Mouse (Mus musculus): ENCODE measurements around the gene Fbxo36. TPM values are rescaled to one million over a fixed set of nuclear protein-coding genes. Genes with fewer than 3 reads are reported as not detected.

Fbxo36 gene
- polyA plus RNA-seq, 1 experiment from 2014 or later: 9.8 TPM

DNA sequence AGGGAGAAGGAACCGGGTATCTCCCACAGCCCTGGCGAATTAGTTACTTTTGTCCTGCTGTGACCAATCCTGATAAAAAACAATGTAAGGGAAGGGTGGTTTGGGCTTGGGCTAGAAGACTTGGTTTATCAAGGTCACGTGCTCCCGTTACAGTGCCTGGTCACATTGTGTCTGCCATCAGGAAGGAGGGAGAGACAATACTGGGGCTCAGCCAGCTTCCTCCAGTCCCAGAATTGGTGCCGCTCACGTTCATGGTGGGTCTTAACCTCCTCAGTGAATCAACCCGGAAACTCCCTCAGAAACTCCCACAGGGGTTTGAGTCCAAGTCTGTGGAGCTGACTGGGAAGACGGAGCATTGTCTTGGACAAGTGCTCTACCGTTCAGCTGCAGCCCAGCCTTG is 86.0 kb downstream of the Fbxo36 start:
- Histone ChIP-seq H3K36me3 (ENCODE audit: control insufficient read depth, insufficient read depth, low read length) (no peaks in the 10 kb centered on the region), H3K27ac (ENCODE audit: low read length) (no peak overlapping the region), H3K4me1 (ENCODE audit: control insufficient read depth, insufficient read depth, low read length) (no peaks in the 10 kb centered on the region), H3K27me3 (ENCODE audit: control insufficient read depth, insufficient read depth, low read length) (no peaks in the 10 kb centered on the region), H3K4me3 (replicated peaks; ENCODE audit: low read length) (no peak overlapping the region), H3K9ac (ENCODE audit: low read length) (no peak overlapping the region), H3K9me3 (replicated peaks; ENCODE audit: control insufficient read depth, low read length) (no peaks in the 10 kb centered on the region), H3K4me2 (ENCODE audit: low read depth, low read length) (no peak overlapping the region)
- ATAC-seq (ENCODE audit: insufficient read depth, low FRiP score): no peak
- WGBS: 67% methylated on average over 9 of the region's 9 CpGs

DNA sequence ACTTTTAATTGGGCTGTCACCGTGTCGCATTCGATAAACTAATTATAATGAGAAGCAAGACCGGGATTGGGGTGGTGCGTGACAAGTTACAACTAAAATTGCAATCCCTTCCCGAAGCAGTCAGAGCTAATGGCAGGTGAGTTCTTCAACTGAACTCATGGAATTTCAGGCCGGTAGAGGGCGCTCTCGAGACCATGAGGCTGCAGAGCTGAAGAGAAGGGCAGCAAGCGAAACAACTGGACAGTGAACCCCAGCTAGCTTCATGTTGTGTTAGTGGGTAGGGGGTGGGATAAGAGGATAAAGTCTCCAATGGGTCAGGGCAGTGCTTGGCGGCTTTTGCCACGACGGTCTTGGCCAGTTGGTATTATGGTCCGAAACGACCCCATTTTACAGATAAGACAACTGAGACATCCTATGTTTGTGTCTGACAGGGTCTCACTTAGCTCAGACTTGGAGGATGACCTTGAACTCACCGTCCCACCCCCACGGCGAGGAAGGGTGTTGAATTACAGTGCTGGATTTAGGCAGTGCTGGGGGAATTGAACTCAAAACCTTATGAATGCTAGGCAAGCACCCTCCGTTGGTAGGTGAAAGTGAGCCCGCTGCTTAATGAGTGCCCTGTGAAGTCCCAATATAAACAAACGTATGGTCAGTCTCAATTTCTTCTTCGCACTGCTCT is 94.0 kb downstream of the Fbxo36 start:
- no peaks in the 10 kb centered on the region for H3K9me3 ChIP-seq (replicated peaks; ENCODE audit: control insufficient read depth, low read length)
- no peaks in the 10 kb centered on the region for H3K36me3 ChIP-seq (ENCODE audit: control insufficient read depth, insufficient read depth, low read length)
- peaks cover 23% of the 10 kb centered on the region for H3K27me3 ChIP-seq (ENCODE audit: control insufficient read depth, insufficient read depth, low read length)
- no peak overlapping the region for H3K9ac ChIP-seq (ENCODE audit: low read length)
- H3K4me3 ChIP-seq (replicated peaks; ENCODE audit: low read length): peak overlapping the region; percentile 55
- no peak for ATAC-seq (ENCODE audit: insufficient read depth, low FRiP score)
- H3K4me1 ChIP-seq (ENCODE audit: control insufficient read depth, insufficient read depth, low read length): 0 out of 2 replicates have a peak, but pooled peaks cover 2% of the 10 kb centered on the region
- H3K27ac ChIP-seq (ENCODE audit: low read length): no peak overlapping the region
- WGBS: 10% methylated on average over 22 of the region's 22 CpGs
- peak overlapping the region; percentile 82 for H3K4me2 ChIP-seq (ENCODE audit: low read depth, low read length)

GRCm38 (mm10) chr1:84934151-84934502 is 94.5 kb downstream of the Fbxo36 start:
- Histone ChIP-seq H3K4me3 (replicated peaks; ENCODE audit: low read length) (peak overlapping the region; percentile 55), H3K9ac (ENCODE audit: low read length) (peak overlapping the region; percentile 66), H3K36me3 (ENCODE audit: control insufficient read depth, insufficient read depth, low read length) (no peaks in the 10 kb centered on the region), H3K27ac (ENCODE audit: low read length) (no peak overlapping the region), H3K4me1 (ENCODE audit: control insufficient read depth, insufficient read depth, low read length) (0 out of 2 replicates have a peak, but pooled peaks cover 2% of the 10 kb centered on the region), H3K27me3 (ENCODE audit: control insufficient read depth, insufficient read depth, low read length) (peaks cover 23% of the 10 kb centered on the region), H3K9me3 (replicated peaks; ENCODE audit: control insufficient read depth, low read length) (no peaks in the 10 kb centered on the region), H3K4me2 (ENCODE audit: low read depth, low read length) (peak overlapping the region; percentile 82)
- 1% methylated on average over 12 of the region's 12 CpGs for WGBS
- ATAC-seq (ENCODE audit: insufficient read depth, low FRiP score): no peak

GRCm38 (mm10) chr1:84934503-84935333 is 95.1 kb downstream of the Fbxo36 start, which contains the start of gene Slc16a14:
Gene Slc16a14 (minus strand): TSS chr1:84935134.
- Histone ChIP-seq H3K4me2 (ENCODE audit: low read depth, low read length) (peak within 1 kb of the TSS; percentile 82), H3K9me3 (replicated peaks; ENCODE audit: control insufficient read depth, low read length) (no peaks in the 10 kb centered on the region), H3K36me3 (ENCODE audit: control insufficient read depth, insufficient read depth, low read length) (no peaks in the 10 kb centered on the region), H3K9ac (ENCODE audit: low read length) (peak within 1 kb of the TSS; percentile 66), H3K4me3 (replicated peaks; ENCODE audit: low read length) (peak within 1 kb of the TSS; percentile 55), H3K4me1 (ENCODE audit: control insufficient read depth, insufficient read depth, low read length) (0 out of 2 replicates have a peak, but pooled peaks cover 2% of the 10 kb centered on the region), H3K27ac (ENCODE audit: low read length) (no peak within 1 kb of the TSS), H3K27me3 (ENCODE audit: control insufficient read depth, insufficient read depth, low read length) (peaks cover 23% of the 10 kb centered on the region)
- ATAC-seq (ENCODE audit: insufficient read depth, low FRiP score): peak; percentile 68
- WGBS: under 1% methylated on average over 59 of the region's 59 CpGs

GRCm38 (mm10) chr1:84935668-84936067 is 96.0 kb downstream of the Fbxo36 start:
- ATAC-seq (ENCODE audit: insufficient read depth, low FRiP score): no peak
- Histone ChIP-seq H3K27me3 (ENCODE audit: control insufficient read depth, insufficient read depth, low read length) (peaks cover 23% of the 10 kb centered on the region), H3K4me1 (ENCODE audit: control insufficient read depth, insufficient read depth, low read length) (0 out of 2 replicates have a peak, but pooled peaks cover 2% of the 10 kb centered on the region), H3K36me3 (ENCODE audit: control insufficient read depth, insufficient read depth, low read length) (no peaks in the 10 kb centered on the region), H3K27ac (ENCODE audit: low read length) (no peak overlapping the region), H3K4me2 (ENCODE audit: low read depth, low read length) (no peak overlapping the region), H3K9me3 (replicated peaks; ENCODE audit: control insufficient read depth, low read length) (no peaks in the 10 kb centered on the region), H3K4me3 (replicated peaks; ENCODE audit: low read length) (no peak overlapping the region), H3K9ac (ENCODE audit: low read length) (no peak overlapping the region)
- WGBS: 65% methylated on average over 9 of the region's 9 CpGs

- Histone ChIP-seq H3K36me3 (ENCODE audit: control insufficient read depth, insufficient read depth, low read length) (no peaks in the 10 kb centered on the region), H3K4me2 (ENCODE audit: low read depth, low read length) (no peak overlapping the region), H3K27ac (ENCODE audit: low read length) (no peak overlapping the region), H3K9me3 (replicated peaks; ENCODE audit: control insufficient read depth, low read length) (no peaks in the 10 kb centered on the region), H3K4me3 (replicated peaks; ENCODE audit: low read length) (no peak overlapping the region), H3K9ac (ENCODE audit: low read length) (no peak overlapping the region), H3K4me1 (ENCODE audit: control insufficient read depth, insufficient read depth, low read length) (0 out of 2 replicates have a peak, but pooled peaks cover 2% of the 10 kb centered on the region), H3K27me3 (ENCODE audit: control insufficient read depth, insufficient read depth, low read length) (peaks cover 23% of the 10 kb centered on the region)
- 84% methylated on average over 19 of the region's 19 CpGs for WGBS
- no peak for ATAC-seq (ENCODE audit: insufficient read depth, low FRiP score)
Measured at GRCm38 (mm10) chr1:84936716-84937510, 97.3 kb downstream of the Fbxo36 start.

DNA sequence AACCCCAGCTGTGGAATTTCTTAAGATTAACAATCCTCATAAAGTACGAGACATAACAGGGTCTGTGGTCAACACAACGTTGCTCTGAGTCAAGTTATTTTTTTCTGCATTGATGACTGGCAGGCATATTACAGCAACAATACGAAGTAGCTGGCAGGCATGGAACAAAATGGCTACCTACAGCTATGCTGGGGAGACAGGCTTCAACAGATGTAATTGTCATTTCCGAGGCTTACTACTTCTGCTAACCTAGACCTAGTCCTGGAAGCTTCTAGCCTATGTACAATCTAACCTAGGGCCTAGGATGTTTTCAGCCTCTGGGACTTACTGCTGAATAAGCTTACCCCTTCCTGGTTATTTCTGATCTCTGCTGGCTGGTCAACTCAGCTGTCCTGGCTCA is 99.8 kb downstream of the Fbxo36 start:
- Histone ChIP-seq H3K27ac (ENCODE audit: low read length) (no peak overlapping the region), H3K9ac (ENCODE audit: low read length) (no peak overlapping the region), H3K9me3 (replicated peaks; ENCODE audit: control insufficient read depth, low read length) (no peaks in the 10 kb centered on the region), H3K4me3 (replicated peaks; ENCODE audit: low read length) (no peak overlapping the region), H3K4me2 (ENCODE audit: low read depth, low read length) (no peak overlapping the region), H3K27me3 (ENCODE audit: control insufficient read depth, insufficient read depth, low read length) (peaks cover 11% of the 10 kb centered on the region; the same call in 1 of the 2 replicates), H3K36me3 (ENCODE audit: control insufficient read depth, insufficient read depth, low read length) (no peaks in the 10 kb centered on the region), H3K4me1 (ENCODE audit: control insufficient read depth, insufficient read depth, low read length) (0 out of 2 replicates have a peak, but pooled peaks cover 2% of the 10 kb centered on the region)
- WGBS: 70% methylated on average over 4 of the region's 4 CpGs
- no peak for ATAC-seq (ENCODE audit: insufficient read depth, low FRiP score)

DNA sequence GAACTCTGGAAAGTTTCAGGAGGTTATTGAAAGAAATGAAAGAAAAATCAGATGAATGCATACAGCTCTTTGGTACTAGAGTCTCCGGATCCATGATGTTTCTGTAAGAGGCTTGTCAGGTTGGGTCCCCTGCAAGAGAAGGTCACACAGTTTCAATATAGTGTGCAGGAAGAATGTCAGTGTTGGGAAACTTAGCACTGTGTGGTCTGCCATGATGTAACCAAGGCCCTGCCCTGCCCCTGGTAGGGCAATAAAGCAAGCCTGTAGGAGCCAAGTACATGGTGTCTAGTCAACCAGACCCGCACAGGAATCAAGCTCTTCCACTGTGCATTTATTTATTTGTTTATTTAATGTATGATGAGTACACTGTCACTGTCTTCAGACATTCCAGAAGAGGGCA is 100.7 kb downstream of the Fbxo36 start:
- no peaks in the 10 kb centered on the region for H3K9me3 ChIP-seq (replicated peaks; ENCODE audit: control insufficient read depth, low read length)
- H3K4me1 ChIP-seq (ENCODE audit: control insufficient read depth, insufficient read depth, low read length): no peaks in the 10 kb centered on the region
- no peaks in the 10 kb centered on the region for H3K36me3 ChIP-seq (ENCODE audit: control insufficient read depth, insufficient read depth, low read length)
- H3K9ac ChIP-seq (ENCODE audit: low read length): no peak overlapping the region
- H3K4me3 ChIP-seq (replicated peaks; ENCODE audit: low read length): no peak overlapping the region
- H3K4me2 ChIP-seq (ENCODE audit: low read depth, low read length): no peak overlapping the region
- no peak overlapping the region for H3K27ac ChIP-seq (ENCODE audit: low read length)
- peaks cover 6% of the 10 kb centered on the region; the same call in 1 of the 2 replicates for H3K27me3 ChIP-seq (ENCODE audit: control insufficient read depth, insufficient read depth, low read length)
- WGBS: 82% methylated on average over 2 of the region's 2 CpGs
- no peak for ATAC-seq (ENCODE audit: insufficient read depth, low FRiP score)

Measured in stomach, embryonic 16.5 days (tissue).